Comparison of ENCODE assay signal across 12 mouse cellular contexts in genomic region chr17:47663009-47663713, GRCm38 (mm10). TPM values are rescaled to one million over a fixed set of nuclear protein-coding genes. Genes with fewer than 3 reads are reported as not detected.
A peak's percentile ranks its signal among the peaks of the same experiment; 100 is the strongest.
DNase-seq lines count a peak whose midpoint lies in the region; ATAC-seq and TF ChIP-seq lines count a peak whose summit lies in the region.
"Had no signal": no experiment of that assay in that cellular context is flagged by ENCODE, and none has a peak within 500 bp of the region (broad histone marks: within the 10 kb centered on the region; RNA-seq: fewer than 3 reads in every experiment).

No protein-coding gene starts in this region.

- 20% methylated on average over 9 of the region's 9 CpGs for WGBS in forebrain, embryonic 16.5 days

- no peak overlapping the region for H3K27ac ChIP-seq in layer of hippocampus, adult 2 months
- H3K27ac ChIP-seq in forebrain, embryonic 16.5 days (ENCODE audit: low read length), result no peak overlapping the region
- H3K27ac ChIP-seq: intestine, embryonic 15.5 days; limb, embryonic 13.5 days; lung, embryonic 15.5 days had no signal

- ATAC-seq in forebrain, embryonic 16.5 days, result peak; percentile 54
- no peak for ATAC-seq in activated CD4-positive, CD25-positive, alpha-beta regulatory T cell, adult 4 months
- ATAC-seq: intestine, embryonic 15.5 days had no signal

- no peaks in the 10 kb centered on the region for H3K9me3 ChIP-seq in forebrain, embryonic 16.5 days (ENCODE audit: control insufficient read depth, low read length)
- H3K9me3 ChIP-seq: intestine, embryonic 15.5 days; limb, embryonic 13.5 days; lung, embryonic 15.5 days had no signal

- H3K4me3 ChIP-seq in layer of hippocampus, adult 2 months, result no peak overlapping the region
- no peak overlapping the region for H3K4me3 ChIP-seq in forebrain, embryonic 16.5 days (replicated peaks; ENCODE audit: low read length)
- H3K4me3 ChIP-seq: intestine, embryonic 15.5 days; limb, embryonic 13.5 days; lung, embryonic 15.5 days had no signal

- H3K4me2 ChIP-seq in forebrain, embryonic 16.5 days (ENCODE audit: low read length), result no peak overlapping the region
- H3K4me2 ChIP-seq: intestine, embryonic 15.5 days; limb, embryonic 13.5 days; lung, embryonic 15.5 days had no signal

- no peaks in the 10 kb centered on the region for H3K27me3 ChIP-seq in forebrain, embryonic 16.5 days (replicated peaks; ENCODE audit: control insufficient read depth, insufficient read depth, low read length)
- H3K27me3 ChIP-seq: intestine, embryonic 15.5 days; limb, embryonic 13.5 days; lung, embryonic 15.5 days had no signal

- no peak overlapping the region for H3K9ac ChIP-seq in forebrain, embryonic 16.5 days (replicated peaks; ENCODE audit: low read depth, low read length)
- H3K9ac ChIP-seq: intestine, embryonic 15.5 days; limb, embryonic 13.5 days; lung, embryonic 15.5 days had no signal

- DNase-seq in layer of hippocampus, adult 2 months (ENCODE audit: low spot score in 2 of 2), result no peak
- no peak for DNase-seq in layer of hippocampus, adult 18-20 months (ENCODE audit: low spot score in 2 of 2)
- DNase-seq in embryo, embryonic 10.5 days (ENCODE audit: low spot score), result peak; percentile 77
- peak; percentile 78 for DNase-seq in retina, embryonic 14.5 days (ENCODE audit: low spot score)
- no peak for DNase-seq in frontal cortex, postnatal 36 days (ENCODE audit: low spot score in 2 of 2)
- no peak for DNase-seq in cerebellum, adult 18-20 months
- DNase-seq: layer of hippocampus, adult 9-11 months had no signal

- peak; percentile 13; the same call in 1 of the 2 replicates for TF ChIP-seq CTCF in layer of hippocampus, adult 2 months (conservative IDR thresholded peaks at IDR 0.05)

- H3K36me3 ChIP-seq in forebrain, embryonic 16.5 days (ENCODE audit: control insufficient read depth, insufficient read depth), result no peaks in the 10 kb centered on the region
- H3K36me3 ChIP-seq: limb, embryonic 13.5 days; lung, embryonic 15.5 days had no signal

- no peaks in the 10 kb centered on the region for H3K4me1 ChIP-seq in forebrain, embryonic 16.5 days (replicated peaks; ENCODE audit: control insufficient read depth, insufficient read depth, low read length)
- H3K4me1 ChIP-seq: intestine, embryonic 15.5 days; limb, embryonic 13.5 days; lung, embryonic 15.5 days had no signal

RNA-seq across cellular contexts. Expression of gene Tomm6, which starts 25.0 kb away (rescaled TPM):
- 100 to 1,000 TPM; 204 to 205 TPM for total RNA-seq in layer of hippocampus, adult 2 months (2021)
- total RNA-seq in layer of hippocampus, adult 18-20 months (2021), result 100 to 1,000 TPM; 220 to 222 TPM
- 228 and 241 TPM in 2 replicates for polyA plus RNA-seq in forebrain, embryonic 16.5 days (2015; fragmentation: Nextera tagmentation; extraction: Ambion mirVana)
- polyA plus RNA-seq in activated CD4-positive, CD25-positive, alpha-beta regulatory T cell, adult 4 months (2017; shearing (Covaris generic)), result 100 to 1,000 TPM; 297 to 309 TPM

RNA-seq across cellular contexts. Expression of gene Frs3, which starts 25.7 kb away (rescaled TPM):
- 10 to 100 TPM; 23.8 to 29.0 TPM for total RNA-seq in layer of hippocampus, adult 2 months (2021)
- total RNA-seq in layer of hippocampus, adult 18-20 months (2021), result 10 to 100 TPM; 26.0 to 29.8 TPM
- polyA plus RNA-seq in forebrain, embryonic 16.5 days (2015; fragmentation: Nextera tagmentation; extraction: Ambion mirVana), result 21.3 and 27.1 TPM in 2 replicates
- polyA plus RNA-seq in activated CD4-positive, CD25-positive, alpha-beta regulatory T cell, adult 4 months (2017; shearing (Covaris generic)), result not detected

RNA-seq across cellular contexts. Expression of gene Gm21981, which starts 31.1 kb away (rescaled TPM):
- total RNA-seq in layer of hippocampus, adult 2 months (2021), result 1 to 10 TPM; 4.1 to 4.4 TPM
- total RNA-seq in layer of hippocampus, adult 18-20 months (2021), result 1 to 10 TPM; 4.3 to 4.7 TPM
- polyA plus RNA-seq in forebrain, embryonic 16.5 days (2015; fragmentation: Nextera tagmentation; extraction: Ambion mirVana), result 0.48 and 0.60 TPM in 2 replicates
- polyA plus RNA-seq in activated CD4-positive, CD25-positive, alpha-beta regulatory T cell, adult 4 months (2017; shearing (Covaris generic)), result not detected

RNA-seq across cellular contexts. Expression of gene Prickle4, which starts 31.4 kb away (rescaled TPM):
- total RNA-seq in layer of hippocampus, adult 2 months (2021), result 1 to 10 TPM; 2.5 to 2.8 TPM
- 1 to 10 TPM; 2.3 to 3.4 TPM for total RNA-seq in layer of hippocampus, adult 18-20 months (2021)
- polyA plus RNA-seq in forebrain, embryonic 16.5 days (2015; fragmentation: Nextera tagmentation; extraction: Ambion mirVana), result 0.54 and 1.0 TPM in 2 replicates
- not detected for polyA plus RNA-seq in activated CD4-positive, CD25-positive, alpha-beta regulatory T cell, adult 4 months (2017; shearing (Covaris generic))

RNA-seq across cellular contexts. Expression of gene Usp49, which starts 32.7 kb away (rescaled TPM):
- total RNA-seq in layer of hippocampus, adult 2 months (2021), result 10 to 100 TPM; 11.5 to 12.3 TPM
- 10 to 100 TPM in 1 of 2 experiments, 1 to 10 TPM in 1; 9.7 to 10.8 TPM for total RNA-seq in layer of hippocampus, adult 18-20 months (2021)
- 8.6 and 9.1 TPM in 2 replicates for polyA plus RNA-seq in forebrain, embryonic 16.5 days (2015; fragmentation: Nextera tagmentation; extraction: Ambion mirVana)
- under 1 TPM; 0.60 to 0.71 TPM for polyA plus RNA-seq in activated CD4-positive, CD25-positive, alpha-beta regulatory T cell, adult 4 months (2017; shearing (Covaris generic))

Comparison
In these comparisons a context has a peak if more than half of its experiments do, and no peak if none do; other contexts are left out.
1. DNase-seq: peak in embryo, embryonic 10.5 days (single experiment) and retina, embryonic 14.5 days (single experiment); none in layer of hippocampus, adult 2 months (0 of 2), layer of hippocampus, adult 18-20 months (0 of 2), frontal cortex, postnatal 36 days (0 of 2) and cerebellum, adult 18-20 months (0 of 2).